Mouse (Mus musculus): Measurements from ENCODE around the gene Nfia.

Nfia gene

GRCm38 (mm10) chr4:98101153-98102096 is 328.9 kb downstream of the Nfia start:
- DNase-seq (ENCODE audit: low read depth, low spot score): no peak

DNA sequence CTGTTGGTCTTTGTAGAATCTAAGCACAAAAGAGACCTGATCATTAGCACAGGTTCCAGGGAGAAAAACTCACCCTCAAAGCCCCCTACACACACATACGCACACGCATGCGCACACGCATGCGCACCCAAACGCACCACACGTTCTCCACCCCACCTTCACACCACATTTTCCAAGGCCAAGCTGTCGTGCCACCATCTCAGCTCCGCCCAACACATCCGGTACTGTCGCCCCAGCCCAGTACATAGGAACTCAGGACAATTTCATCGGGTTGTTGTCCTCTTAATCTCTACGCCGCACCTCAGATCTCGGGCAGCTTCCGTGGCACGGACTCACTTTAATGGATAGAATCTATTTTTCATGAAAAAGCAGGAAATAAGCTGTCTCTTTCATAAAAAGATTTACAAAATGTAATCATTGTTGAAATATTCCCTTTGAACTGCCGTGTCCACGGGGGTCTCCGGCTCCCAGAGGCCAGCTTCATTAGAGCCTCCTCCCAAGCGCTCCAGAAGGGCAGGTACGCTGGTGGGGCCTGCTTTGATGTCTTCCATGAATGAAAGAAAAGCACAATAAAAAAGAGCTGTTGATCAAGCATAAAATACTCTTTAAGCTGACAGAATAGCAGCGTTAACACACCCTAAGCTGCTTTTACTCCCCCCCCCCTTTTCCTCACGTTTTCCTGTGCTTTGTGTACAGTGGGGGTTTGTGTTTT is 330.2 kb downstream of the Nfia start:
- DNase-seq (ENCODE audit: low read depth, low spot score): no peak

DNA sequence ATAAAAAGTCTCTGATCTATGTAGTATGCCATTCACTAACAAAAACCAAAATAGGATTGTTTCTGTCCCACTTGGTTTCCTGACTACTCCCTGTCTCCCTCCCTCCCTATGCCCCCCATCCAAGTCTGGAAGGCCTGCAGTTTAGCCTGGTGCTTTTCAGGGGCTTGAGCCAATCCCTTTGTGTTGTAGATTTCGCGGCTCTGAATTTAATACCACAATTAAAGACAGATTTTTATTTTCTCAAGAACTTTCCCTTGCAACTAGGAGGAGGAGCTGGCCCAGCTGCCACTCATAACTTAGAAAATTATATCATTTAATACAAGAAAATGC is 330.8 kb downstream of the Nfia start:
- DNase-seq (ENCODE audit: low read depth, low spot score): no peak

GRCm38 (mm10) chr4:98104161-98104560 is 331.6 kb downstream of the Nfia start:
- peak; percentile 90 for DNase-seq (ENCODE audit: low read depth, low spot score)

GRCm38 (mm10) chr4:98104911-98105702 is 332.6 kb downstream of the Nfia start:
- no peak for DNase-seq (ENCODE audit: low read depth, low spot score)

- DNase-seq (ENCODE audit: low read depth, low spot score): peak; percentile 65
Observed at GRCm38 (mm10) chr4:98105971-98106370, 333.4 kb downstream of the Nfia start.

DNA sequence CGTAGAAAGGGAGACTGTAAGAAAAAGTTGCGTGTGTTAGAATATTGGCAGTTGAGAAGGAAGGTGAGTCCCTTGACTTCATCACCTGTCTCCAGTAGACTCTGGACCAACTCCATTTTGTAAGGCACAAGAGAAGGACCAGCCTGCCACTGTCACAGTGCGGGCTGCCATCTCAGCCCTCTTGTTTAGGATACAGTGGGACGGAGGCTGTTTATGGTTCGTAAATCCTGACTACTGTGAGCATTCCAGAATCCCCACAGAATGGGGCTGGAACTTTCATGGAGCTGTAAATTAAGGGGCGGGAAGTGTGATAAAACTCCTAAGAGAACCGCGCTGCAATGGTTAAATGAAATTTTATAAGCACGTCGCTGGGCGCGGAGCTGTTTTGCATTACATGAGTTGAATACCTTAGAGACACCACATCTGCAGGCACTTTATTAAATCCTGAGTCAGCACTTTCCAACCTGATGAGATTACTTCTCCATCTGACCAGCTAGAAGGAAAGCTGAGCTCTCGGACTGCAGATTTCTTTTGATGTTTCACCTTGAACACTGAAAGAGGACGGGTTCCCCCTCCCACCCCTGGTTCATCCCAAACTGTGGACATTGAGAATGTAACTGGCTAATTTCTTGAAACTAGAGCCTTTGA is 334.0 kb downstream of the Nfia start:
- DNase-seq (ENCODE audit: low read depth, low spot score): peak; percentile 46

DNA sequence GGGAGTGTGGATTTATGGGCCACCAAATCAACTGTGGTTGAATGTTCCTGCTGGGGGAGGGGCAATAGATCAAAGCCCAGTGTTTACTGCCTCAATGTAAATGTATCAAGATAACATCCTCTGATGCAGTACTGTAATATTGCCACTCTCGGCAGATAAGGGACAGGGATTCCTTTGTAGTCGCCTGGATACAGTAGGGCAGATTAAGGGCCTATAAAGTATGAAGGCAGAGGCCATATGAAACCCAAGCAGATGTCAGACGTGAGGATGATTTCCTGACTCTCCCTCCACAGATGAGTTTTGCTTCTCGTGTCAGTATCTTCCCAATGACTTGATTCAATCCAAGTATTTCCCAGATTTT is 334.5 kb downstream of the Nfia start:
- DNase-seq (ENCODE audit: low read depth, low spot score): no peak

DNA sequence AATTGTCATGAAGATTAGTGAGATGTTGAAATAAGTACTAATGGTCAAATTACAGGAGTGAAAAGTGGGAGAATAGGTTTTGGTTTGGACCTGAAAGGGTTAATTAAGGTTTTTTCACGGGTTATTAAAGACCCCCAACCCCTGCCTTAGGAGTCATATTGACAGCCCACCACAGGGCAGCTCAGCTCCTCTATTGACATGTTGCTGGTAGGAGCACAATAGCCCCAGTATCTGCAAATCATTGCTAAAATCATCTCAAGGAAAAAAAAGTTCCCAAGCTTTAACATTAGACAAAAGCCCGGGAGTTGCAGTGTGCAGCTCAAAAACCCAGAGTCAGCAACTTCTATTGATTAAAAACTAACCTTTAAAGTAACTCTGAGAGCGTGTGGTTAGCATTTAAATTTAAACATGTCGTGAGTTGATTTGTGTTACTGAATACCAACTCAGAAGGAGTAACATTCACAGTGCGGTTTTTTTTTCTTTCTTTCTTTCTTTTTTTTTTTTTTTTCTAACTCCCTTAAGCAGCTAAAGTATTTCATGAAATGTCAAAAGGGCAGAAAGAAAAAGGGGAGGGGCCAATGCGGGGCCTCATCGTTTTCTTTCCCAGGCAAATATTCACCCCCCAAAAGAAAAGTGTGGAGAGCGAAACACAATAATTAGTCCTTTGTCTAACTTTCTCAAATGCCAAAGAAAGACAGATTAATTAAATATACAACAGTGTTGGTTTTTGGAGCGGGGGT is 335.6 kb downstream of the Nfia start:
- no peak for DNase-seq (ENCODE audit: low read depth, low spot score)

DNA sequence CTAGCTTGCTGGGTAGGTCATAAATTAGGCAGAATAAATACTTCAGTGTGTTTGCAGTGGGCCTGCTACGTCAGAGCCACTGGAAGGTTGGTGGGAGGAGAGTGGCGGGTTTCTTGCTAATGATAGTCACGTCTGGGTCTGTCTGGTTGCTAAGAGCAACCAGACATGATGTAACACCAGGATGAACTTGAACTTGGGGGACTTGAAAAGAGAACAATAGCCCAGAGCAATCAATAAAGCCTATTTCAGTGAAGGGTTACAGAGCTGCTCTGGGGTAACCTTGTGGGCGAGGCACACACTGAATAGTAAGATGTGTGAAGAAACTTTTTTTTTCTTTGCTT is 336.1 kb downstream of the Nfia start:
- no peak for DNase-seq (ENCODE audit: low read depth, low spot score)

- DNase-seq (ENCODE audit: low read depth, low spot score): peak; percentile 69
Observed at GRCm38 (mm10) chr4:98109064-98109463, 336.5 kb downstream of the Nfia start.

- DNase-seq (ENCODE audit: low read depth, low spot score): no peak
Observed at GRCm38 (mm10) chr4:98109911-98110310, 337.4 kb downstream of the Nfia start.

DNA sequence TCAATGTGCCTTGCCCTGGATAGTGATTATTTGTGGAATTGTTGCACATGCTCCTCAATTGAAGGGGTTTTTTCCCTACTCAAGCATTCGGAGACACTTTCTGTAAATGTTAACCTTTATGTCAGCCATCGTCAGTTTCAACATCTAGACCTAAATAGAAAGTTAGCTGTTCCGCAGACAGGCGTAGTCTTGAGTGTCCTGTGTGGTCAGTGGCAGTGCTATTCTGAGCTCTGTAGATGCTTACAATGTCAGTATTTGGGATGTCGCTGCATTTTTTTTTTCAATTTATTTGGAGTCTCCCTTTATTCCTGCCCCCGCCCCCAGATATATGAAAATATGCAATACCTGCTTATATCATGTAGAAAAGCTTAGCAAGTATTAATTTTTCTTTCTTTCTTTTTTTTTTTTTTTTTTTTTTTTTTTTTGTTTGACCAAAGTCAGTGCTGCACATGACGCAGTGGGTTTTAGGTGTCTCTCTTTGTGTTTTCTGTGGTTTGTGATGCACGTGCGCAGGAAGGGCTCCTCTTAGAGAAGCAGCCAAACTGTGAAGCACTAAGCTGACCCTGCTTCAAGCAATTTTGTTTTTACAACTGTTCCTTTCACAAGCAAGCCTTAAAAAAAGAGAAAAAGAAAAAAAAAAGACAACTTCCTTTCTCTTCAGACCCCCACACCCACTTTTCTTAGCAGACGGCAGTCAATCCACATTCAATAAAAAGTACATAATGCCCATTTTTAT is 340.9 kb downstream of the Nfia start:
- DNase-seq (ENCODE audit: low read depth, low spot score): no peak

DNA sequence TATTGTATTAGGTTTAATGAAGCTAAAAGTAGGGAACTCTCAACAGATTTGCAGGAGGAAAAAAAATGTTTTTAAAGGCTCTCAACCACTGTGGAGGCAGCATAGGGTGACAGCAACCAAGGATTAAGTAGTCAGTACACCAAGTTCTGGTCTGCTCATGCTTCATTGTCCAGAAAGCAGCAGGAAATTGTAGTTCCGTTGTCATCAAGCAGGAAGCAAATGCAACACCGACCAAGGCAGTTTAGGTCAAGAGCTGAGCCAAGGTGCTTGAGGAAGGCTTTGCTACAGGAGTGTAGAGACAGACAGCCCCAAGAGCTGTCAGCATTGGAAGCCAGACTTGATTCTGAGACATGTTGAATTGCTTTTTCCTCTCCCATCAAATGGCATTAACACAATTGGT is 342.4 kb downstream of the Nfia start:
- DNase-seq (ENCODE audit: low read depth, low spot score): no peak

DNA sequence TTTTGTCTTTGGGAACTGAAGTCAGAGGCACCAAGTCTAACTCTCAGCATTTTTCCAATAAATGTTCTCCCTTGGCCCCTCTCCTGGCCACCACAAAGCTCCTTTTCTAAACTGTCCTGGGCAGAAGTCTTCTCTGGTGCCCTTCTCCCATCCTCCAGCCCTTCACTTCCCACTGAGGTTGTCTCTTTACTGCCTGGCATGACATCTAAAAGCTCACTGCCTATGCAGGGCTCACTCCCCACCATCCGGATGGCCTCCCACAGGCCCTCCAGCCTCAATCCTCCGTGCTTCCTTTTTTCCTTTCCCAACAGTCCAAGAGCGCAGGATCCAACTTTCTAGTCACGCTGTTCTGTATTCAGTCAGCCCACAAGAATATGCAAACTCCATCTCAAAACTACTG is 342.9 kb downstream of the Nfia start:
- DNase-seq (ENCODE audit: low read depth, low spot score): no peak

- no peak for DNase-seq (ENCODE audit: low read depth, low spot score)
Observed at GRCm38 (mm10) chr4:98116046-98116445, 343.5 kb downstream of the Nfia start.

GRCm38 (mm10) chr4:98118126-98118525 is 345.6 kb downstream of the Nfia start:
- no peak for DNase-seq (ENCODE audit: low read depth, low spot score)

DNA sequence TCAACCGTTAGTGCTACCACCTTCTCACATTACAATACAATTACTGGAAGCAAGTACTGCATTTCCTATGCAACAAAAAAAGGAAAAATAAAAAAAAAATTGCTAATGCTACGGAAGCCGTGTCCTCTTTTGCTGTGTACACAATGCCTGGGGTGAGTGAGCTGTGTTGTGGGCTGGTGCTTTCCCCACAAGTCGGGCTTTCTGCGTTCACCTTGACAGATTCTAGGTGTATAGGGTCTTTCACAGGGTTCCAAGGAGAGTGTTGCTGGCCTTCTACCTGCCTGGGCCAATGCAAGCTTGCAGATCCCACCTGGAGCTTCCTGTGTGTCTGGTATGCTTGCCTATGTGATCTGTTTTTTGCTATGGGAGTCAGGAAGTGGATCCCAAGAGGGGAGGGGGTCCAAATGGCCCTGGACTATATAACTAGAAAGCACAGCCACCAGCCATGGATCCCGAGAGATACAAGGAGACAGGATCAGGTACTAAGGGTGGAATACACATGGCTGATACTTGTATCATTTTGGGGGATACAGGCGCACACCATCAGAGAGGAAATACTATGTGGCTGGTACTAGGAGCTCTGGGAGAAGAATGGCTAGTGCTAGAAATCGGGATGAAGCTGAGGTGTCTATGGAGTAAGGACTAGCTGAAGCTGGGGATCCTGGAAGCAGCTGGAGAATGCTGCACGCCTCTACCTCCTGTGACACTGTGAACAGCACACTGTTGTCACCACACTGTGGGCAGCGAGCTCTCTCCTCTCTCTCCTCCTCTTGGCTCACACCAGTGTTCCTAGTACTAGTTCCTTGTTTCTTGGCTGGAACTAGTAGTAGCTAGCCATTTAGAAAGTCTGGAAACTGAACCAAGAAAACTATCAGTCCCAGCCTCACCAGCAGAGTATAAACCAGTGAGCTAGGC is 346.5 kb downstream of the Nfia start:
- DNase-seq (ENCODE audit: low read depth, low spot score): no peak

GRCm38 (mm10) chr4:98119949-98120531 is 347.5 kb downstream of the Nfia start:
- DNase-seq (ENCODE audit: low read depth, low spot score): no peak

Measured in skeletal muscle tissue, adult 2 months (tissue).